Mouse (Mus musculus) spleen, adult 2 months (tissue): ENCODE data around the gene Ets1.

Experiments
- CTCF ChIP-seq: fragments of 200-500 bp; IDR thresholded peaks from 2 replicates; pipeline ENCODE4 v1.5.1; 2011; ENCODE audit warnings: mild to moderate bottlenecking, inconsistent platforms; ENCODE audit not compliant: insufficient read depth, insufficient read length, insufficient replicate concordance; ENCODE audit errors: extremely low read depth
- POLR2A ChIP-seq: fragments of 200-500 bp; IDR thresholded peaks from 2 replicates; pipeline ENCODE4 v1.6.1; 2011; ENCODE audit warnings: low read depth, low read length, inconsistent platforms

- TF ChIP-seq POLR2A = no peak
- no peak for TF ChIP-seq CTCF
Observed at GRCm38 (mm10) chr9:32730001-32730655, 94.1 kb downstream of the Ets1 start.
